Mouse (Mus musculus): ENCODE results near the gene Olfr609. TPM values are rescaled to one million over a fixed set of nuclear protein-coding genes. Genes with fewer than 3 reads are reported as not detected.

Gene Olfr609
- polyA plus RNA-seq (2014; fragmentation: Illumina TruSeq; extraction: RNeasy Lipid Tissue Mini Kit (QIAGEN cat#74804); ENCODE audit: low read depth, low replicate concordance): not detected

GRCm38 (mm10) chr7:103497962-103498361 is at the start of gene Olfr609:
Gene Olfr609, minus strand, starts transcription at chr7:103498062.

GRCm38 (mm10) chr7:103542617-103543016 is 44.8 kb upstream of the Olfr609 start, which contains the start of gene Olfr612:
Gene Olfr612, minus strand, starts transcription at chr7:103542717.

GRCm38 (mm10) chr7:103520746-103521145 is 22.9 kb upstream of the Olfr609 start, which contains the start of gene Olfr611:
Gene Olfr611, minus strand, starts transcription at chr7:103520846.

DNA sequence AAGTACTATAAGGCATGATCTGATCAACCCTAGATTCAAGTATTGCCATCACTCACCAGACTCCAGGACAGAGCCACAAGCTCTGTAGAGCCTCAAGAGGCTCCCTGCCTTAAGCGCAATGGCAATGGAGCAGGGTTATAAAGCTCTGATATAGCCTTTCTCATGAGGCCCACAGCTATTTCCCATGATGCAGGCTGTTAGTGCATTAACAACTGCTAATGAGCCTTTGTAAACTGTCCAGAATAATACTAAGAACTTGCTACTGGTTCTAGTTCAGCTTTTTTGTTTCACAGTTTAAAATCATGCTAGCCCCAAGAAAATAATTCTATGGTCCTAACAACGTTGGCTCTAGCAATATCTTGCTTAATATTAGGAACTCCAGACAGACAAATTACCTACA is 14.2 kb upstream of the Olfr609 start, which contains the start of gene Olfr610:
Olfr610 (minus strand) TSS at position 101 of the 400 bp plus-strand sequence.

DNA sequence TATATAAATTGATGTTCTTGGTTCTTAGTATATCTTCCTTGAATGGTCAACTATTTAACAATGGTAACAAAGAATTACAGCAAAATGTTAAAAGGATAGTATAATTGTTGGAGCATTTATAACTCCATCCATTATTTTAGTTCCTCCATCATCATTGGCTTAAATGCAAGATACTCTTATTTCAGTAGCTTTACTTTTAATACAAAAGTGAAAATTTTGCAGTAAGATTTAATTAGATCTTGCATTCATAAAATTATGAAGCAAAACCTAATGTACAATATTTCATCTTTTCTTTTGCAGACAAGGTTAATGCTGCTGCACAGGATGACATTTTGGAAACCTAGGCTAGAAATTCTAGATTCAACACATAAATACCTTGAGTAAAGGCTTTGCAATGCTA is 28.3 kb downstream of the Olfr609 start, which contains the start of gene Olfr608:
Olfr608 (plus strand) TSS at position 301 of the 400 bp plus-strand sequence.

GRCm38 (mm10) chr7:103448746-103449145 is 49.1 kb downstream of the Olfr609 start, which contains the start of gene Olfr606:
Gene Olfr606, plus strand, starts transcription at chr7:103449046.

GRCm38 (mm10) chr7:103445339-103445738 is 52.5 kb downstream of the Olfr609 start, which contains the start of gene Olfr605:
Gene Olfr605, minus strand, starts transcription at chr7:103445439.

Other genes starting within 250 kb of the Olfr609 start
- not detected for gene Usp17ld, start 245.6 kb downstream of the Olfr609 start, polyA plus RNA-seq (2014; fragmentation: Illumina TruSeq; extraction: RNeasy Lipid Tissue Mini Kit (QIAGEN cat#74804); ENCODE audit: low read depth, low replicate concordance)
- gene Olfr596, start 192.4 kb downstream of the Olfr609 start, polyA plus RNA-seq (2014; fragmentation: Illumina TruSeq; extraction: RNeasy Lipid Tissue Mini Kit (QIAGEN cat#74804); ENCODE audit: low read depth, low replicate concordance): not detected
- gene Olfr597, start 181.7 kb downstream of the Olfr609 start, polyA plus RNA-seq (2014; fragmentation: Illumina TruSeq; extraction: RNeasy Lipid Tissue Mini Kit (QIAGEN cat#74804); ENCODE audit: low read depth, low replicate concordance): not detected
- not detected for gene Olfr598, start 174.5 kb downstream of the Olfr609 start, polyA plus RNA-seq (2014; fragmentation: Illumina TruSeq; extraction: RNeasy Lipid Tissue Mini Kit (QIAGEN cat#74804); ENCODE audit: low read depth, low replicate concordance)
- gene Olfr599, start 162.1 kb downstream of the Olfr609 start, polyA plus RNA-seq (2014; fragmentation: Illumina TruSeq; extraction: RNeasy Lipid Tissue Mini Kit (QIAGEN cat#74804); ENCODE audit: low read depth, low replicate concordance): not detected
- gene Olfr600, start 148.4 kb downstream of the Olfr609 start, polyA plus RNA-seq (2014; fragmentation: Illumina TruSeq; extraction: RNeasy Lipid Tissue Mini Kit (QIAGEN cat#74804); ENCODE audit: low read depth, low replicate concordance): not detected
- not detected for gene Olfr601, start 135.4 kb downstream of the Olfr609 start, polyA plus RNA-seq (2014; fragmentation: Illumina TruSeq; extraction: RNeasy Lipid Tissue Mini Kit (QIAGEN cat#74804); ENCODE audit: low read depth, low replicate concordance)
- not detected for gene Olfr603, start 111.9 kb downstream of the Olfr609 start, polyA plus RNA-seq (2014; fragmentation: Illumina TruSeq; extraction: RNeasy Lipid Tissue Mini Kit (QIAGEN cat#74804); ENCODE audit: low read depth, low replicate concordance)
- gene Usp17lc, start 83.0 kb downstream of the Olfr609 start, polyA plus RNA-seq (2014; fragmentation: Illumina TruSeq; extraction: RNeasy Lipid Tissue Mini Kit (QIAGEN cat#74804); ENCODE audit: low read depth, low replicate concordance): not detected
- not detected for gene Olfr605, start 52.6 kb downstream of the Olfr609 start, polyA plus RNA-seq (2014; fragmentation: Illumina TruSeq; extraction: RNeasy Lipid Tissue Mini Kit (QIAGEN cat#74804); ENCODE audit: low read depth, low replicate concordance)
- not detected for gene Olfr606, start 49.0 kb downstream of the Olfr609 start, polyA plus RNA-seq (2014; fragmentation: Illumina TruSeq; extraction: RNeasy Lipid Tissue Mini Kit (QIAGEN cat#74804); ENCODE audit: low read depth, low replicate concordance)
- not detected for gene Olfr607, start 33.9 kb downstream of the Olfr609 start, polyA plus RNA-seq (2014; fragmentation: Illumina TruSeq; extraction: RNeasy Lipid Tissue Mini Kit (QIAGEN cat#74804); ENCODE audit: low read depth, low replicate concordance)
- not detected for gene Olfr608, start 28.2 kb downstream of the Olfr609 start, polyA plus RNA-seq (2014; fragmentation: Illumina TruSeq; extraction: RNeasy Lipid Tissue Mini Kit (QIAGEN cat#74804); ENCODE audit: low read depth, low replicate concordance)
- gene Olfr610, start 14.1 kb upstream of the Olfr609 start, polyA plus RNA-seq (2014; fragmentation: Illumina TruSeq; extraction: RNeasy Lipid Tissue Mini Kit (QIAGEN cat#74804); ENCODE audit: low read depth, low replicate concordance): not detected
- not detected for gene Olfr611, start 22.8 kb upstream of the Olfr609 start, polyA plus RNA-seq (2014; fragmentation: Illumina TruSeq; extraction: RNeasy Lipid Tissue Mini Kit (QIAGEN cat#74804); ENCODE audit: low read depth, low replicate concordance)
- not detected for gene Olfr612, start 44.7 kb upstream of the Olfr609 start, polyA plus RNA-seq (2014; fragmentation: Illumina TruSeq; extraction: RNeasy Lipid Tissue Mini Kit (QIAGEN cat#74804); ENCODE audit: low read depth, low replicate concordance)
- gene Olfr613, start 50.0 kb upstream of the Olfr609 start, polyA plus RNA-seq (2014; fragmentation: Illumina TruSeq; extraction: RNeasy Lipid Tissue Mini Kit (QIAGEN cat#74804); ENCODE audit: low read depth, low replicate concordance): not detected
- gene Olfr615, start 58.0 kb upstream of the Olfr609 start, polyA plus RNA-seq (2014; fragmentation: Illumina TruSeq; extraction: RNeasy Lipid Tissue Mini Kit (QIAGEN cat#74804); ENCODE audit: low read depth, low replicate concordance): not detected
- gene Olfr616, start 71.1 kb upstream of the Olfr609 start, polyA plus RNA-seq (2014; fragmentation: Illumina TruSeq; extraction: RNeasy Lipid Tissue Mini Kit (QIAGEN cat#74804); ENCODE audit: low read depth, low replicate concordance): not detected
- not detected for gene Olfr617, start 75.0 kb upstream of the Olfr609 start, polyA plus RNA-seq (2014; fragmentation: Illumina TruSeq; extraction: RNeasy Lipid Tissue Mini Kit (QIAGEN cat#74804); ENCODE audit: low read depth, low replicate concordance)
- gene Olfr618, start 92.0 kb upstream of the Olfr609 start, polyA plus RNA-seq (2014; fragmentation: Illumina TruSeq; extraction: RNeasy Lipid Tissue Mini Kit (QIAGEN cat#74804); ENCODE audit: low read depth, low replicate concordance): not detected
- not detected for gene Olfr619, start 102.5 kb upstream of the Olfr609 start, polyA plus RNA-seq (2014; fragmentation: Illumina TruSeq; extraction: RNeasy Lipid Tissue Mini Kit (QIAGEN cat#74804); ENCODE audit: low read depth, low replicate concordance)
- gene Olfr620, start 114.5 kb upstream of the Olfr609 start, polyA plus RNA-seq (2014; fragmentation: Illumina TruSeq; extraction: RNeasy Lipid Tissue Mini Kit (QIAGEN cat#74804); ENCODE audit: low read depth, low replicate concordance): not detected
- gene Olfr622, start 144.6 kb upstream of the Olfr609 start, polyA plus RNA-seq (2014; fragmentation: Illumina TruSeq; extraction: RNeasy Lipid Tissue Mini Kit (QIAGEN cat#74804); ENCODE audit: low read depth, low replicate concordance): not detected
- not detected for gene Olfr623, start 165.6 kb upstream of the Olfr609 start, polyA plus RNA-seq (2014; fragmentation: Illumina TruSeq; extraction: RNeasy Lipid Tissue Mini Kit (QIAGEN cat#74804); ENCODE audit: low read depth, low replicate concordance)
- 0.44 TPM for gene Olfr624, start 173.1 kb upstream of the Olfr609 start, polyA plus RNA-seq (2014; fragmentation: Illumina TruSeq; extraction: RNeasy Lipid Tissue Mini Kit (QIAGEN cat#74804); ENCODE audit: low read depth, low replicate concordance)
- not detected for gene Olfr625-ps1, start 184.7 kb upstream of the Olfr609 start, polyA plus RNA-seq (2014; fragmentation: Illumina TruSeq; extraction: RNeasy Lipid Tissue Mini Kit (QIAGEN cat#74804); ENCODE audit: low read depth, low replicate concordance)
- not detected for gene Olfr243, start 216.6 kb upstream of the Olfr609 start, polyA plus RNA-seq (2014; fragmentation: Illumina TruSeq; extraction: RNeasy Lipid Tissue Mini Kit (QIAGEN cat#74804); ENCODE audit: low read depth, low replicate concordance)
- not detected for gene Olfr628, start 232.3 kb upstream of the Olfr609 start, polyA plus RNA-seq (2014; fragmentation: Illumina TruSeq; extraction: RNeasy Lipid Tissue Mini Kit (QIAGEN cat#74804); ENCODE audit: low read depth, low replicate concordance)
- not detected for gene Olfr629, start 246.9 kb upstream of the Olfr609 start, polyA plus RNA-seq (2014; fragmentation: Illumina TruSeq; extraction: RNeasy Lipid Tissue Mini Kit (QIAGEN cat#74804); ENCODE audit: low read depth, low replicate concordance)